Mouse (Mus musculus) heart, embryonic 12.5 days (tissue): ENCODE data around the gene Spns2. TPM values are rescaled to one million over a fixed set of nuclear protein-coding genes. Genes with fewer than 3 reads are reported as not detected.

ENCODE experiments used
- ATAC-seq: fragments of 200-750 bp; cut with Nextera tagmentation; 2 replicates; pipeline ENCODE4 v1.8.0; 2017; ENCODE audit warnings: moderate TSS enrichment, moderate library complexity; ENCODE audit not compliant: insufficient number of reproducible peaks, low FRiP score
- H3K27ac ChIP-seq: fragments of 300-500 bp; sonication (generic); 2 replicates; pipeline ENCODE4 v1.5.1; 2016; ENCODE audit warnings: mild to moderate bottlenecking, moderate library complexity; ENCODE audit not compliant: poor library complexity, severe bottlenecking
- H3K27me3 ChIP-seq: fragments of 300-500 bp; sonication (generic); replicated peaks from 2 replicates; pipeline ENCODE4 v1.6.1; 2016; ENCODE audit warnings: mild to moderate bottlenecking, moderate library complexity
- H3K36me3 ChIP-seq: fragments of 300-500 bp; sonication (generic); 2 replicates; pipeline ENCODE4 v1.6.1; 2016; ENCODE audit warnings: mild to moderate bottlenecking, moderate library complexity
- H3K4me1 ChIP-seq: fragments of 300-500 bp; sonication (generic); replicated peaks from 2 replicates; pipeline ENCODE4 v1.6.1; 2016; ENCODE audit warnings: mild to moderate bottlenecking
- H3K4me2 ChIP-seq: fragments of 300-500 bp; sonication (generic); 2 replicates; pipeline ENCODE4 v1.6.1; 2016; ENCODE audit warnings: mild to moderate bottlenecking, moderate library complexity
- H3K4me3 ChIP-seq: fragments of 300-500 bp; sonication (generic); 2 replicates; pipeline ENCODE4 v1.5.1; 2016; ENCODE audit warnings: mild to moderate bottlenecking
- H3K9ac ChIP-seq: fragments of 300-500 bp; sonication (generic); 2 replicates; pipeline ENCODE4 v1.6.1; 2016; ENCODE audit warnings: mild to moderate bottlenecking, moderate library complexity
- H3K9me3 ChIP-seq: fragments of 300-500 bp; sonication (generic); replicated peaks from 2 replicates; pipeline ENCODE4 v1.6.1; 2016; ENCODE audit warnings: mild to moderate bottlenecking, moderate library complexity
- WGBS: fragments of 180-500 bp; shearing (Covaris S2); methylation state at CpG from one replicate; pipeline ENCODE4 v1.1.7; 2016; 5-methylcytosine and 5-hydroxymethylcytosine counted together
- polyA plus RNA-seq: library from polyadenylated mRNA; unstranded; fragments of >200 nt; fragmentation: Nextera tagmentation; extraction: Ambion mirVana; gene quantifications from 2 replicates; pipeline ENCODE4 v1.2.1, GENCODE M21; 2016

Spns2 gene
- polyA plus RNA-seq, 1 experiment from 2014 or later: 3.5 TPM

DNA sequence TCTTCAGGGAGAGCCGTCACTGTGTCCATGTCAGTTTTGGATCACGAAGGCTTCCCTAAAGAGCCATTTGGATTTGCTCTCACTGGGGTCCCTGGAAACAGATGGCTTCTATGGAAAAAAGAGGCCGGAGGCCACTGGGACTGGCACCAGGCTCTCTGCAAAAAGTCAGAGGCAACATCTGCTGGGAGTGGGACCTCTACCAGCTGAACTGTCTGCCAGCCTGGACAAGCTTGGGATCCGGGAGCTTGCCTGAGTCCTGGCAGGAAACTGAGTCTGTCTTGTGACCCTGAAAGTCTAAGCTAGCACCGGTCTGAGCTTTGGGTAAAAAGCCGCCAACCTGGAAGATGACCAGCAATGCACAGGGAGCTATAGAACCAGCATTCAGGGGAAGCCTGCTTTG, 18.3 kb downstream of the Spns2 start:
- no peaks in the 10 kb centered on the region for H3K27me3 ChIP-seq
- H3K9me3 ChIP-seq: no peaks in the 10 kb centered on the region
- no peak overlapping the region for H3K9ac ChIP-seq
- peaks cover 52% of the 10 kb centered on the region for H3K4me1 ChIP-seq
- no peak for ATAC-seq
- no peak overlapping the region for H3K4me2 ChIP-seq
- no peaks in the 10 kb centered on the region for H3K36me3 ChIP-seq
- no peak overlapping the region for H3K27ac ChIP-seq
- no peak overlapping the region for H3K4me3 ChIP-seq
- WGBS: 84% methylated on average over 6 of the region's 6 CpGs

DNA sequence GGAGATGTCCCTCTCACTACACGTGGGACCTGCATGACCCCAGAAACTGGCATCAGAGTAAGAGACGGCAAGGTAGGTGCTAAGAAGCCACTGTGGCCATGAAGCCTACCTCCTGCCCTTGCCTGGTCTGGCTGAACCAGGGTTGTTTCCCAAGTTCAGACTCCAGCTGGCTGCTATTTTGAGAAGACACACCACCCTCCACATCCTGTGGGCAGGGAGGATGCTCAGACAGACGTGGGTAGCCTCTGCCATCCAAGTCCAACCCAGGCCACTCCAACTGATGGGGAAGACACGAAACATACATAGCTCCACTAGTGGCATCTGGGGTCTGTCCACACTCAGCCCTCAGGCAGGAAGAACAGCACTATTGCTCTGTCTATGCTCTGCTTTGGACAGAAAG, 19.7 kb downstream of the Spns2 start:
- peaks cover 57% of the 10 kb centered on the region for H3K4me1 ChIP-seq
- H3K9me3 ChIP-seq: no peaks in the 10 kb centered on the region
- peak overlapping the region; percentile 63; the same call in 1 of the 2 replicates for H3K27ac ChIP-seq
- no peak overlapping the region for H3K4me3 ChIP-seq
- no peak overlapping the region for H3K9ac ChIP-seq
- H3K36me3 ChIP-seq: no peaks in the 10 kb centered on the region
- no peak for ATAC-seq
- no peaks in the 10 kb centered on the region for H3K27me3 ChIP-seq
- H3K4me2 ChIP-seq: no peak overlapping the region
- WGBS: 56% methylated on average over 4 of the region's 4 CpGs

DNA sequence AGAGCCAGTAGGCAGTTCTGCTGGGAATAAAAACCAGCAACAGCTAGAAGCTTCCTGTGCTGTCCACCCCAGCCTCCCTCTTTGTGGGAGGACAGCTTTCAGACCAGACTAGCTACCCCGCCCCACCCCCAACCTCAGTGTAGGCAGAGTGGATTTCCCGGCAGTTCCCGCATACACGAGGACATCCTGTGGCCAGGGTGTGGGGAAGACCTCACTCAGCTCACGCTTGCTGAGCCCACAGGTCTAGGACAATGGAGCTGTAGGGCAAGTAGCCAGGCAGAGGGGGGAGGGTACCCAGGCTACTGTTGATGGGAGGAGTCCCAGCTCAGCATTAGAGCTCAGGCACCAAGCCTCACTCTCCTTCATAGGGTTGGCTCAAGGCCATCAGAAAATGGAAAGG, 20.5 kb downstream of the Spns2 start:
- Histone ChIP-seq H3K9ac (no peak overlapping the region), H3K9me3 (no peaks in the 10 kb centered on the region), H3K27me3 (no peaks in the 10 kb centered on the region), H3K27ac (peak overlapping the region; percentile 63), H3K4me2 (no peak overlapping the region), H3K4me1 (peaks cover 50% of the 10 kb centered on the region), H3K4me3 (no peak overlapping the region), H3K36me3 (no peaks in the 10 kb centered on the region)
- ATAC-seq: peak; percentile 81
- 20% methylated on average over 5 of the region's 5 CpGs for WGBS

DNA sequence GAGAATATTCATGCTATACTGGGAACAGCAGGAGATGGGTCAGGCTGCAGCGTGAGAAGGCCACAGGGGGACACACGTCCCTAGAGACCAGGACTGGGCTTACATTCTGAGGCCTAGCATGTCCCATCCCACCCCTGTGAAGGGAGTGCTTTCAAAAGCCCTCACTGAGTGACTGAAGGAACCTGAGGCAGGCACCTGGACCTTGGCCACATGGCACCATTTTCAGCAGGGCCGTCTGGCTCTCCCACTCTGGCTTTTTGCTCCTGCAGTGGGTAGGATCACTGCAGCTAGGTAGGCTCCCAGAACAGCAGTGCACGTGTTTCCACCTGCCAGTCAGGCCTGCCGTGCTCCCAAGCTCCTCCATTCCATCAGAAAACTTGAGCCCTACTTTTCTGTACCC, 21.2 kb downstream of the Spns2 start:
- WGBS: 76% methylated on average over 5 of the region's 5 CpGs
- Histone ChIP-seq H3K27ac (peak overlapping the region; percentile 63), H3K9ac (no peak overlapping the region)

DNA sequence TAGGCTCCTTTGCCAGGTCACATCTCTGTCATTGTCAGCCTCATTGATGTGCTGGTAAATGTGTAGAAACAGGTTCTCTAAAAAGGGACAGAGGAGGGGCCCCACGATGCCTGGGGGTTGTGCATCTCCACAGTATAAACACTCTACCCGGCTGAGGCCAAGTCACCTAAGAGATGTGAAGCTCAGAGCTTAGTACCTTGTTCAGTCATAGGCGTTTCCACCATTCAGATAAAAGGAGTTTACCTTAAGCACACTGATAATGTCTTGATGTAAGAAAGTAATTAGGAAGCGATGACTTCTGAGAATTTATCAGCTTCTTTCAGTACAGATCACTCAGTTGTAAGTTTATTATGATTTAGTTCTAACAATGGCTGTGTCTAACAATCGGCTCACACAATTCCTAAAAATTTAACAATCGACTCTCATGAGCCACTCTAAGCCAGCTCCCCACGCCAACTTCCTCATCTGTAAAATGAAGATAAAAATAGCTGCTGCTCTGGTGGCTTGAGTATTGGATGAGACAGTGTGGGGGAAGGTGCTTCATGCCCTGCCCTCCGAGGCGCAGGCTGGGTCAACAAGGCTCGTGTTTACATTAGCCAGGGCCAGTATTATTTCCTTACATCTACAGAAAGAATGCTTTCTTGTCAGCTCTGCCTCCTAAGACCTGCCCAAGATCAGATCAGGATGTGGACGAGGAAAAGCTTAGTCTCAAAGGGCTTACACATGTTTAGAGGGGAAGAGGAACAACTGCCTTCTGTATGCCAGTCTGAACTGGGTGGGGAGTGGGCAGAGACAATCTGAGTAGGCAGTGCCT, 22.8 kb downstream of the Spns2 start:
- no peaks in the 10 kb centered on the region for H3K36me3 ChIP-seq
- H3K4me2 ChIP-seq: peak overlapping the region; percentile 38
- peaks cover 54% of the 10 kb centered on the region for H3K4me1 ChIP-seq
- H3K9ac ChIP-seq: peak overlapping the region; percentile 32; the same call in 1 of the 2 replicates
- H3K27ac ChIP-seq: peak overlapping the region; percentile 71
- 18% methylated on average over 11 of the region's 11 CpGs for WGBS
- no peak overlapping the region for H3K4me3 ChIP-seq
- H3K9me3 ChIP-seq: no peaks in the 10 kb centered on the region
- ATAC-seq: peak; percentile 56
- H3K27me3 ChIP-seq: no peaks in the 10 kb centered on the region

More for the DNA sequence above, 21.2 kb downstream of the Spns2 start:
- Histone ChIP-seq H3K4me2 (no peak overlapping the region), H3K9me3 (no peaks in the 10 kb centered on the region), H3K36me3 (no peaks in the 10 kb centered on the region), H3K27me3 (no peaks in the 10 kb centered on the region), H3K4me3 (no peak overlapping the region), H3K4me1 (peaks cover 50% of the 10 kb centered on the region)
- no peak for ATAC-seq

DNA sequence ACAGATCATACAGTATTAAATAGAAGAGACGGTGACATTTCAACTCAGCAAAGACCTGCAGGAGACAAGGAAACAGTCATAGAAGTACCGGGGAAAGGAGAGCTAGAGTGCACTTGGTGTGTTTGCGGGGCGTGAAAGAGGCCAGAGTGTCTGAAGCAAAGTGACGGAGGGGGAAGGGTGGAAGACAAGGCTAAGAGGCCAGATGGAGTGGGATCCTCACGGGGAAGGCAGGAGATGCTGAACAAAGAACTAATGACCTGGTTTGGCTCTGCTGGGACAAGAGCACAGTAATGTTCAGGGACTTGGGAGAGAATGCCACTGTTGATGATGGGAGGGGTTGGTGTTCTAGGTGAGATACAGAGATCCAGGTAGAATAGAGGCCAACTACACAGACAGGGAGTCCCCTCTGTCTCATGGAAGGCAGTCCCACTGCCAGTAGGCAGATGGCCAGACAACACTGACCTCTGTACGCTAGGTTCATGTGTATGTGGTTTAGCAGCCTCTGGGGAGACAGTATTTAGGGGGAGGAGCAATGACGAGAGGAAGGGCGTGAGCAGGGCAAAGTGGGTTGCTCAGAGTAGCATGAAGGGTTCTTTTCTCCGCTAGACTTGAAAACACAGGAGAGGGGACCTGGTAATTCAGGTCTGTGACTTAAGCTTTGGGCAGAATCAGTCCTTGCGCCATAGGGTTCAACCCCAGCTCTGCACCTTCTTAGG, 23.6 kb downstream of the Spns2 start:
- Histone ChIP-seq H3K27me3 (no peaks in the 10 kb centered on the region), H3K9me3 (no peaks in the 10 kb centered on the region), H3K27ac (peak overlapping the region; percentile 71), H3K4me2 (no peak overlapping the region), H3K36me3 (no peaks in the 10 kb centered on the region), H3K4me1 (peaks cover 56% of the 10 kb centered on the region), H3K4me3 (no peak overlapping the region), H3K9ac (no peak overlapping the region)
- no peak for ATAC-seq
- 63% methylated on average over 11 of the region's 11 CpGs for WGBS

DNA sequence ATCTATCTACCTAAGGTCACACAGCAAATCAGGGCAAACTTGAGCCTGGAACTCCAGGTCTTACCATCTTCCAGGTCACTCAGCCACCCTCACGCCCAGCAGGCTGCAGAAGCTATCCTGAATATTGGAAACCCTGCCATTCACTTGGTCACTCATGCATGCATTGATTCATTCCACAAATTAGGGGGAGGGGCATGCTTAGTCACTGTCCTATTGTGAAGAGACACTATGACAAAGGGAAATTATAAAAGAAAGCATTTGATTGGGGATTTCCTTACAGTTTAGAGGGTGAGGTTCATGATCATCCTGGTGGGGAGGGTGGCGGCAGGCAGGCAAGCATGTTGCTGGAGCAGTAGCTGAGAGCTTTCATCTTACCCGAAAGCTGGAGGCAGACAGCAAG, 24.9 kb downstream of the Spns2 start:
- Histone ChIP-seq H3K27ac (no peak overlapping the region), H3K4me2 (no peak overlapping the region), H3K27me3 (no peaks in the 10 kb centered on the region), H3K4me3 (no peak overlapping the region), H3K9me3 (no peaks in the 10 kb centered on the region), H3K36me3 (no peaks in the 10 kb centered on the region), H3K9ac (no peak overlapping the region), H3K4me1 (peaks cover 49% of the 10 kb centered on the region)
- ATAC-seq: no peak
- WGBS: 80% methylated on average over 3 of the region's 3 CpGs

DNA sequence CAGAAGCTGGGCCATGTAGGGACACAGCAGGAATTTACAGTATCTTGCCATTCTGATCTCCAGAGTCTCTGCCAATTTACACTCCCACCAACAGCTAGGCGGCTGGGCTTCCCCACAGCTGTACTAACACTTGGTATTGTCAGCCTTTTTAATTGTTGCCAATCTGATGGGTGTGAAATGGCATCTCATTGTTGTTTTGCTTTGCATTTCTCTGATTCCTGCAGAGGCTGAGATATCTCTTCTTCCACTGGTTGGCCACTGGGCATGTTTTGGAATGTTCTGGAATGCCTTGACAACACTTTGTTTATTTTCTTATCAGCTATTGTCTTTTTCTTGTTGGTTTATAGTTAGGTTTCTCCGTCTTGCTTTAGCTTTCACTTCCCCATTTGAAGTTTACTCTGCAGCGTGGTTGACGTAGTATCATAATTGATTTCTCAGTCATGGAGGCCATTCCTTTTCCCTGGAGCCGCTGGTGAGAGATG, 28.2 kb downstream of the Spns2 start:
- Histone ChIP-seq H3K27ac (no peak overlapping the region), H3K9me3 (no peaks in the 10 kb centered on the region), H3K4me3 (no peak overlapping the region), H3K27me3 (no peaks in the 10 kb centered on the region), H3K4me2 (no peak overlapping the region), H3K4me1 (peaks cover 43% of the 10 kb centered on the region), H3K9ac (no peak overlapping the region), H3K36me3 (no peaks in the 10 kb centered on the region)
- ATAC-seq: no peak
- WGBS: 33% methylated on average over 5 of the region's 5 CpGs

DNA sequence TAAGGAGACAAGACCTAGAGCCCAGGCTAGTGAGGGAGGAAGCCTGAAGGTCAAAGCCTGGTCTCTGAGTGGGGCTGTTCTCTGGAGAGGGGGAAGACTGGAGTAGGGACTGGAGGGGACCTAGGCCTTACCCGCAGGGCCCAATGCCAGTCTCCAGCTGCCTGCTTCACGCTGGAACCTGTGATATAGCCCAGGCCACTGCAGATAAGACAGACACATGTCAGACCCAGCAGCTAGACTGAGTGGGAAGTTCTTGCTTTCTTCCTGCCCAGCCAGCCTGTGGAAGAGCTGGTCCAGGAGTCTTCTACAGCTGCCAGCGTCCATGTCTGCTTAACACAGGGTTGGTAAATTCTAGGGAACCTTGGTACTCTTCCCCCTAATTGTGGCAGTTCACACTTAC, 31.2 kb downstream of the Spns2 start:
- no peak overlapping the region for H3K9ac ChIP-seq
- no peak overlapping the region for H3K4me3 ChIP-seq
- peak overlapping the region; percentile 80 for H3K27ac ChIP-seq
- H3K4me2 ChIP-seq: no peak overlapping the region
- H3K4me1 ChIP-seq: peaks cover 37% of the 10 kb centered on the region
- H3K27me3 ChIP-seq: no peaks in the 10 kb centered on the region
- peak; percentile 62 for ATAC-seq
- H3K36me3 ChIP-seq: no peaks in the 10 kb centered on the region
- WGBS: 13% methylated on average over 3 of the region's 3 CpGs
- no peaks in the 10 kb centered on the region for H3K9me3 ChIP-seq

DNA sequence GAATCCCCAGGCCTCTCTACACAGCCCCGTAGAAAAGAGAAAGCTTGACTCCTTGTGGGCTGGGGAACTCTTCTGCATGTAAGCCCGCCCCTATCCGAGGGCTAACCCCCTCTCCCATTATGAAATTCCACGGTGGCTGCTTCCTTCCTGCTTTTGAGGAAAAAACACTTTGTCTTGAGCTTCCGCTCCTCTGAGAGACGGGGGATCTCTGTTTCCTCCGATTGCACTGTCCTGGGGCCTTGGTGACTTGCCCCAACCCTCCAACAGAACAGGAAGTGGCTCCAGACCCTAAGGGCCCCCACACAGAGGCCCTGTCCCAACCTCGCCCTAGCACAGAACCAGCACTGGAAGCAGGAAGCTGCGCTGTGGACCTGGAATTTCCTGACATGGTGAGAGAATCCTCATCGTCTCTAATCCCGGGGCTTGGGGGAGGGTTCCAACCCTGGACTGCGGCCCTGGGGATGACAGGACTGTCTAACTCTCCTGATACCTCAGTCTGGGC, 31.7 kb downstream of the Spns2 start:
- peak overlapping the region; percentile 30; the same call in 1 of the 2 replicates for H3K9ac ChIP-seq
- no peak overlapping the region for H3K4me2 ChIP-seq

DNA sequence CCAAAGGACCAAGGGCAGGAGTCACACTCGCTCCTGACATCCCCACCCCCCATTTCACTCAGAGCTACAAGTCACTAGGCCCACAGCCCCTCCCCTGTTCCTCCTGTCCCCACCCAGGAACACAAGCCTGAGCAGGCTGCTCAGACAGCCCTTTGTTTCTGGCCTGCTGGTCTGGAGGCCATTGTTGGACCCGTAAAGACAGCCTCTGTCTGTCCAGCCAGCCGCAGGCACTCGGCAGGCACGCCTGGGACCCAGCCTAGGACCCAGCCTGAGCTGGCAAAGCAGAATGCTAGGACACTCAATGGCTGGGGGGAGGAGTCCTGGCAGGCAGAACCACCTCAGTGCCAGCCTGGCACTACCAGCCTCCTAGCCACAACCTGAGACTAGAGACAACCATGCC, 34.0 kb downstream of the Spns2 start:
- Histone ChIP-seq H3K9me3 (no peaks in the 10 kb centered on the region), H3K4me3 (no peak overlapping the region), H3K27ac (no peak overlapping the region), H3K36me3 (peaks cover 23% of the 10 kb centered on the region), H3K4me1 (peaks cover 31% of the 10 kb centered on the region), H3K9ac (no peak overlapping the region), H3K4me2 (no peak overlapping the region), H3K27me3 (no peaks in the 10 kb centered on the region)
- ATAC-seq: no peak
- WGBS: 69% methylated on average over 5 of the region's 5 CpGs

More for the DNA sequence above, 31.7 kb downstream of the Spns2 start:
- WGBS: 49% methylated on average over 12 of the region's 12 CpGs
- Histone ChIP-seq H3K4me3 (no peak overlapping the region), H3K4me1 (peaks cover 37% of the 10 kb centered on the region), H3K27me3 (no peaks in the 10 kb centered on the region), H3K9me3 (no peaks in the 10 kb centered on the region), H3K27ac (peak overlapping the region; percentile 80), H3K36me3 (no peaks in the 10 kb centered on the region)
- peak; percentile 84 for ATAC-seq
